Mouse (Mus musculus) heart, postnatal 10 days (tissue): ENCODE measurements around the gene Tceanc. TPM values are rescaled to one million over a fixed set of nuclear protein-coding genes. Genes with fewer than 3 reads are reported as not detected.

Source experiments
- DNase-seq, 2 experiments: peaks; one replicate each; pipeline ENCODE4 v3.0.0; 2021
- intact Hi-C: fragments of 180-260 bp; cut with DNase I; formaldehyde crosslinking; loops from one replicate; pipeline ENCODE4 v1.15.1; 2025
- total RNA-seq, 2 experiments: library from RNA; stranded (reverse); gene quantifications; 2 replicates each; pipeline ENCODE4 v1.2.3; 2021

The Tceanc gene
- total RNA-seq, 2 experiments from 2014 or later: 2.7 to 3.5 TPM

- no peak for DNase-seq
- intact Hi-C loops: no loop called here
These were observed 20.6 kb downstream of the Tceanc start for GRCm38 (mm10) chrX:166497771-166498170.

- intact Hi-C loops: no loop called here
- DNase-seq: no peak
These were observed 23.3 kb downstream of the Tceanc start for GRCm38 (mm10) chrX:166495052-166495451.

- intact Hi-C loops: no loop called here
These were observed 38.9 kb downstream of the Tceanc start, which contains the start of gene Rab9 for GRCm38 (mm10) chrX:166479365-166479983. Gene Rab9, minus strand, starts transcription at chrX:166479867.

GRCm38 (mm10) chrX:166478631-166479364 is 39.6 kb downstream of the Tceanc start:
- intact Hi-C loops: no loop called here
- DNase-seq: peak; percentile 12

More at GRCm38 (mm10) chrX:166479365-166479983, 38.9 kb downstream of the Tceanc start, which contains the start of gene Rab9:
- peak; percentile 93 for DNase-seq

- intact Hi-C loops: no loop called here
- no peak for DNase-seq
These were observed 41.0 kb downstream of the Tceanc start for GRCm38 (mm10) chrX:166477393-166477792.

GRCm38 (mm10) chrX:166472612-166473011 is 45.8 kb downstream of the Tceanc start:
- intact Hi-C loops: no loop called here
- no peak for DNase-seq

- intact Hi-C loops: no loop called here
- DNase-seq: no peak
These were observed 50.0 kb downstream of the Tceanc start for GRCm38 (mm10) chrX:166468321-166468720.

GRCm38 (mm10) chrX:166455525-166455924 is 62.8 kb downstream of the Tceanc start:
- intact Hi-C loops: no loop called here
- no peak for DNase-seq

GRCm38 (mm10) chrX:166454331-166454730 is 64.0 kb downstream of the Tceanc start:
- DNase-seq: no peak
- intact Hi-C loops: no loop called here

- intact Hi-C loops: no loop called here
- DNase-seq: no peak
These were observed 64.8 kb downstream of the Tceanc start for GRCm38 (mm10) chrX:166453532-166453931.

Other genes starting within 250 kb of the Tceanc start
- gene Trappc2, start 78.0 kb downstream of the Tceanc start, total RNA-seq: 10 to 100 TPM; 15.8 to 16.4 TPM
- 1 to 10 TPM; 5.0 to 5.7 TPM for gene Ofd1, start 77.9 kb downstream of the Tceanc start, total RNA-seq
- 10 to 100 TPM; 26.9 to 28.1 TPM for gene Rab9, start 38.7 kb downstream of the Tceanc start, total RNA-seq
- under 1 TPM; 0.79 to 0.82 TPM for gene Egfl6, start 67.2 kb upstream of the Tceanc start, total RNA-seq